Mouse (Mus musculus): ENCODE results near the gene Smtnl1. TPM values are rescaled to one million over a fixed set of nuclear protein-coding genes. Genes with fewer than 3 reads are reported as not detected.
A peak's percentile ranks its signal among the peaks of the same experiment; 100 is the strongest.
"Not testable (repeated sequence)": the region's sequence is repeated elsewhere in the genome, so short reads cannot be mapped to it uniquely, and the experiment has no call there.

Smtnl1 gene
- total RNA-seq, 2 experiments from 2014 or later: 0.14 TPM; not detected in 1

- intact Hi-C loops (cut with DNase I): no loop called here
- DNase-seq: peak; percentile 47 to 48
These were observed 16.8 kb upstream of the Smtnl1 start for GRCm38 (mm10) chr2:84838993-84839980.

- no peak for DNase-seq
- intact Hi-C loops (cut with DNase I): no loop called here
These were observed 16.1 kb upstream of the Smtnl1 start, which contains the start of gene Slc43a1 for GRCm38 (mm10) chr2:84838593-84838949. Gene Slc43a1, plus strand, starts transcription at chr2:84838850.

- intact Hi-C loops (cut with DNase I): no loop called here
- DNase-seq: no peak
These were observed 15.6 kb upstream of the Smtnl1 start for GRCm38 (mm10) chr2:84837817-84838592.

- DNase-seq: no peak
- intact Hi-C loops (cut with DNase I): no loop called here
These were observed 14.7 kb upstream of the Smtnl1 start for GRCm38 (mm10) chr2:84837107-84837506.

GRCm38 (mm10) chr2:84831666-84832391 lies 9.4 kb upstream of the Smtnl1 start:
- peak; percentile 84 to 92 for DNase-seq
- intact Hi-C loops (cut with DNase I): loop anchor here (1.0 to 5.0 kb wide), 3 partner anchors 23 to 57 kb away; no protein-coding TSS in a partner anchor

GRCm38 (mm10) chr2:84827283-84827920 lies 5.0 kb upstream of the Smtnl1 start:
- intact Hi-C loops (cut with DNase I): no loop called here
- DNase-seq: peak in 1 of 2 experiments; percentile 15

- intact Hi-C loops (cut with DNase I): no loop called here
- peak; percentile 82 for DNase-seq
These were observed 4.2 kb upstream of the Smtnl1 start, which contains the start of gene Timm10 for GRCm38 (mm10) chr2:84826488-84827282. Gene Timm10, plus strand, starts transcription at chr2:84826997.

- intact Hi-C loops (cut with DNase I): no loop called here
These were observed 785 bp upstream of the Smtnl1 start for GRCm38 (mm10) chr2:84823237-84823636.

GRCm38 (mm10) chr2:84819861-84820260 lies 2.6 kb downstream of the Smtnl1 start:
- DNase-seq: peak in 1 of 2 experiments; percentile 31
- intact Hi-C loops (cut with DNase I): loop anchor here (5.0 kb wide), 1 partner anchor 48 kb away; no protein-coding TSS in a partner anchor

More at GRCm38 (mm10) chr2:84823237-84823636, 785 bp upstream of the Smtnl1 start:
- no peak for DNase-seq

GRCm38 (mm10) chr2:84812676-84813075 lies 9.8 kb downstream of the Smtnl1 start:
- DNase-seq: no peak
- intact Hi-C loops (cut with DNase I): no loop called here

- DNase-seq: peak in 1 of 2 experiments; percentile 9
- intact Hi-C loops (cut with DNase I): no loop called here
These were observed 10.6 kb downstream of the Smtnl1 start for GRCm38 (mm10) chr2:84811880-84812279.

GRCm38 (mm10) chr2:84810886-84811577 lies 11.4 kb downstream of the Smtnl1 start:
- intact Hi-C loops (cut with DNase I): no loop called here
- peak; percentile 87 to 89 for DNase-seq

GRCm38 (mm10) chr2:84810526-84810885 lies 11.9 kb downstream of the Smtnl1 start:
- DNase-seq: no peak
- intact Hi-C loops (cut with DNase I): no loop called here

GRCm38 (mm10) chr2:84809330-84809729 lies 13.1 kb downstream of the Smtnl1 start:
- intact Hi-C loops (cut with DNase I): loop anchor here (10.0 kb wide), 1 partner anchor 355 kb away; no protein-coding TSS in a partner anchor
- DNase-seq: no peak

GRCm38 (mm10) chr2:84806546-84806945 lies 15.9 kb downstream of the Smtnl1 start:
- DNase-seq: no peak
- intact Hi-C loops (cut with DNase I): loop anchor here (10.0 kb wide), 1 partner anchor 352 kb away; no protein-coding TSS in a partner anchor

- intact Hi-C loops (cut with DNase I): loop anchor here (10.0 kb wide), 1 partner anchor 349 kb away; no protein-coding TSS in a partner anchor
- no peak for DNase-seq
These were observed 18.5 kb downstream of the Smtnl1 start for GRCm38 (mm10) chr2:84803963-84804362.

GRCm38 (mm10) chr2:84801223-84801622 lies 21.2 kb downstream of the Smtnl1 start:
- not testable (repeated sequence) for DNase-seq
- intact Hi-C loops (cut with DNase I): loop anchor here (10.0 kb wide), 1 partner anchor 346 kb away; no protein-coding TSS in a partner anchor

GRCm38 (mm10) chr2:84800304-84800703 lies 22.1 kb downstream of the Smtnl1 start:
- intact Hi-C loops (cut with DNase I): loop anchor here (10.0 kb wide), 1 partner anchor 346 kb away; no protein-coding TSS in a partner anchor
- DNase-seq: no peak
